Mouse (Mus musculus) liver, embryonic 18 days (tissue): ENCODE data around the gene Col19a1. TPM values are rescaled to one million over a fixed set of nuclear protein-coding genes. Genes with fewer than 3 reads are reported as not detected.

Experiments used
- polyA plus RNA-seq: library from polyadenylated mRNA; depleted of rRNA; stranded (reverse); fragments of >200 nt; gene quantifications from 2 replicates; pipeline ENCODE4 v1.2.3, GENCODE M21; 2012; rRNA removed

Gene Col19a1
- not detected in 2 replicates for polyA plus RNA-seq

DNA sequence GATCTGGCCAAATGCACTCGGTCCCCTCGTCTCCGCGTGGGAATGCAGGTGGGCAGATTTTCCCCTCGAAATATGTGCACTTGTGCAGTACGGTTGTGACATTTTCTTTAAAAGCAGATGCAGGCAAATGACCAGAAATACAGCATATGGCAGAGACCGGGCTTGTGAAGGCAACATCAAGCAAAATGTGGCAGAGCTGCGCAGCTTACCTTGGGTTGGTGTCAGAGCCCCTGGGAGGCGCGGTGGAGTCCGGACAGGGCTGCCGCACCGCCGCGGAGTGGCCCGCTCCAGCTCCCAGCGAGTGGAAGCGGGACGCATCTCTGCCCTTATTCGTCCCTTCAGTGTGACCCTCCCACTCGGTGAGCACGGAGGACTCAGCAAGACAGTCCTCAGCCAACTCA is at the start of gene Col19a1:
Col19a1 (minus strand) TSS at position 332 of the 401 bp plus-strand sequence.

Other genes with a start within 250 kb of the Col19a1 start
- gene Lmbrd1, start 91.2 kb upstream of the Col19a1 start, polyA plus RNA-seq, result 17.9 and 20.9 TPM in 2 replicates